Mouse (Mus musculus) embryonic fibroblast, embryonic 13.5 days (primary cell): ENCODE data around the gene Evi2a.

Experiments used
- CTCF ChIP-seq: IDR thresholded peaks from 2 replicates; pipeline ENCODE4 v1.5.1; 2011; ENCODE audit warnings: mild to moderate bottlenecking, control low read depth, low read length, moderate library complexity, borderline replicate concordance; ENCODE audit not compliant: insufficient read depth
- POLR2A ChIP-seq: IDR thresholded peaks from 2 replicates; pipeline ENCODE4 v1.6.1; 2011; ENCODE audit warnings: low read depth, mild to moderate bottlenecking, control low read depth, low read length, moderate library complexity

- TF ChIP-seq CTCF (no peak), POLR2A (no peak)
These were observed 36.5 kb upstream of the Evi2a start for GRCm38 (mm10) chr11:79566947-79567346.
